14 mouse cellular contexts compared by ENCODE assay signal in the genomic region with DNA sequence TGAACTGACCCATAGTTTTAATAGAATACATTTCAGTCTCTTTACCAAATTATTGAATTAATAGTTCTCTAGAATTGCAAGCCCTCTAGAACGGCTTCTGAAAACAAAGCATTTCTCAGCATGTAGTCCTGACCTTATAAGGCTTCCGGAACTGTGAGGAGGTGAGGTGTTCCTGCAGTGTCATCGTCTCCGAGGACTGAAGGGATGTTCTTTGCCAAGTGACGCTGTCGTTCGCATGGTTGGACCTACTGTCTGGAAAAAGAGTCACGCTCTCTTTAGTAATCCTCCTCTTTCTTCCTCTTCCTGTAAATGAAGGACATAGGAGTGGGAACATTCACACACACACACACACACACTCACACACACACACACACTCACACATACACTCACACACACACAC. TPM values are rescaled to one million over a fixed set of nuclear protein-coding genes. Genes with fewer than 3 reads are reported as not detected.
DNase-seq lines count a peak whose midpoint lies in the region; ATAC-seq and TF ChIP-seq lines count a peak whose summit lies in the region.
"Had no signal": no experiment of that assay in that cellular context is flagged by ENCODE, and none has a peak within 500 bp of the region (broad histone marks: within the 10 kb centered on the region; RNA-seq: fewer than 3 reads in every experiment).

No protein-coding gene starts in this region.

- no peak overlapping the region for H3K27ac ChIP-seq in midbrain, postnatal 0 days (ENCODE audit: low read depth, low read length)
- no peak overlapping the region for H3K27ac ChIP-seq in midbrain, embryonic 16.5 days (ENCODE audit: low read length)
- no peak overlapping the region for H3K27ac ChIP-seq in heart, embryonic 13.5 days (replicated peaks)
- H3K27ac ChIP-seq: forebrain, embryonic 12.5 days; limb, embryonic 12.5 days had no signal

- no peaks in the 10 kb centered on the region for H3K36me3 ChIP-seq in midbrain, postnatal 0 days (ENCODE audit: insufficient read depth, low read length)
- no peaks in the 10 kb centered on the region for H3K36me3 ChIP-seq in midbrain, embryonic 16.5 days (ENCODE audit: control insufficient read depth, insufficient read depth, low read length)
- H3K36me3 ChIP-seq in heart, embryonic 13.5 days, result no peaks in the 10 kb centered on the region
- H3K36me3 ChIP-seq: forebrain, embryonic 12.5 days; limb, embryonic 12.5 days had no signal

- H3K9me3 ChIP-seq in midbrain, postnatal 0 days (ENCODE audit: low read length), result no peaks in the 10 kb centered on the region
- H3K9me3 ChIP-seq in midbrain, embryonic 16.5 days (replicated peaks; ENCODE audit: control insufficient read depth, low read length, poor library complexity, severe bottlenecking), result no peaks in the 10 kb centered on the region
- no peaks in the 10 kb centered on the region for H3K9me3 ChIP-seq in heart, embryonic 13.5 days
- H3K9me3 ChIP-seq: forebrain, embryonic 12.5 days; limb, embryonic 12.5 days had no signal

- WGBS in midbrain, postnatal 0 days, result 51% methylated on average over 8 of the region's 8 CpGs
- 53% methylated on average over 8 of the region's 8 CpGs for WGBS in midbrain, embryonic 16.5 days
- 52% methylated on average over 8 of the region's 8 CpGs for WGBS in heart, embryonic 13.5 days

- no peak for ATAC-seq in midbrain, postnatal 0 days (ENCODE audit: low FRiP score)
- no peak for ATAC-seq in midbrain, embryonic 16.5 days
- no peak for ATAC-seq in heart, embryonic 13.5 days (ENCODE audit: extremely low read depth, insufficient number of reproducible peaks, low FRiP score, low TSS enrichment)

- no peak overlapping the region for H3K4me3 ChIP-seq in midbrain, postnatal 0 days (ENCODE audit: low read depth, low read length)
- no peak overlapping the region for H3K4me3 ChIP-seq in midbrain, embryonic 16.5 days (ENCODE audit: low read depth, low read length)
- no peak overlapping the region for H3K4me3 ChIP-seq in heart, embryonic 13.5 days
- H3K4me3 ChIP-seq: forebrain, embryonic 12.5 days; limb, embryonic 12.5 days had no signal

- no peaks in the 10 kb centered on the region for H3K27me3 ChIP-seq in midbrain, postnatal 0 days (ENCODE audit: insufficient read depth, low read length)
- H3K27me3 ChIP-seq in midbrain, embryonic 16.5 days (ENCODE audit: control insufficient read depth, insufficient read depth, low read depth, low read length), result no peaks in the 10 kb centered on the region
- H3K27me3 ChIP-seq in heart, embryonic 13.5 days (replicated peaks), result no peaks in the 10 kb centered on the region
- H3K27me3 ChIP-seq: CH12.LX; forebrain, embryonic 12.5 days; limb, embryonic 12.5 days had no signal

- TF ChIP-seq CTCF in midbrain, postnatal 0 days (IDR thresholded peaks at IDR 0.05), result no peak

- H3K4me1 ChIP-seq in midbrain, postnatal 0 days (ENCODE audit: insufficient read depth, low read length), result no peaks in the 10 kb centered on the region
- no peaks in the 10 kb centered on the region for H3K4me1 ChIP-seq in midbrain, embryonic 16.5 days (ENCODE audit: control insufficient read depth, insufficient read depth, low read length)
- H3K4me1 ChIP-seq in heart, embryonic 13.5 days, result peaks cover 8% of the 10 kb centered on the region; the same call in 1 of the 2 replicates
- H3K4me1 ChIP-seq: forebrain, embryonic 12.5 days had no signal

- no peak overlapping the region for H3K4me2 ChIP-seq in midbrain, postnatal 0 days (ENCODE audit: low read depth, low read length, poor library complexity, severe bottlenecking)
- H3K4me2 ChIP-seq in midbrain, embryonic 16.5 days (ENCODE audit: low read length), result no peak overlapping the region
- H3K4me2 ChIP-seq in heart, embryonic 13.5 days, result peak overlapping the region; percentile 26
- H3K4me2 ChIP-seq: forebrain, embryonic 12.5 days; limb, embryonic 12.5 days had no signal

- DNase-seq in cerebellum, postnatal 14 days, result peak; percentile 22 to 29
- no peak for DNase-seq in cerebellum, adult 9-11 months
- DNase-seq in midbrain, postnatal 0 days (ENCODE audit: low spot score), result peak; percentile 32
- no peak for DNase-seq in layer of hippocampus, adult 9-10 months (ENCODE audit: low spot score)
- DNase-seq in liver, result no peak
- DNase-seq in frontal cortex, postnatal 10 days (ENCODE audit: low spot score in 2 of 2), result no peak
- DNase-seq: layer of hippocampus, postnatal 36 days; lung, adult 18-20 months; right cerebral cortex, adult 18-20 months had no signal

- no peak overlapping the region for H3K9ac ChIP-seq in midbrain, postnatal 0 days (replicated peaks; ENCODE audit: low read length, poor library complexity, severe bottlenecking)
- no peak overlapping the region for H3K9ac ChIP-seq in midbrain, embryonic 16.5 days (ENCODE audit: low read depth, low read length)
- H3K9ac ChIP-seq in heart, embryonic 13.5 days, result no peak overlapping the region
- H3K9ac ChIP-seq: forebrain, embryonic 12.5 days; limb, embryonic 12.5 days had no signal

RNA-seq across cellular contexts. Expression of a gene that starts 45.6 kb away (rescaled TPM):
- 12.0 and 12.6 TPM in 2 replicates for total RNA-seq in midbrain, postnatal 0 days (2014; rRNA removed)
- 4.1 and 4.5 TPM in 2 replicates for polyA plus RNA-seq in midbrain, postnatal 0 days (2015; fragmentation: Nextera tagmentation; extraction: Ambion mirVana)
- 10.4 and 12.0 TPM in 2 replicates for polyA plus RNA-seq in midbrain, embryonic 16.5 days (2015; fragmentation: Nextera tagmentation; extraction: Ambion mirVana)
- 8.4 and 9.2 TPM in 2 replicates for polyA plus RNA-seq in heart, embryonic 13.5 days (2015; fragmentation: Nextera tagmentation; extraction: Ambion mirVana)

Comparison
In these comparisons a context has a peak if more than half of its experiments do, and no peak if none do; other contexts are left out.
1. DNase-seq: peak in cerebellum, postnatal 14 days (2 of 2) and midbrain, postnatal 0 days (single experiment); none in cerebellum, adult 9-11 months (single experiment), layer of hippocampus, adult 9-10 months (single experiment), liver (single experiment) and frontal cortex, postnatal 10 days (0 of 2).